Mouse (Mus musculus) heart, embryonic 12.5 days (tissue): ENCODE data around the gene Pde4dip. TPM values are rescaled to one million over a fixed set of nuclear protein-coding genes. Genes with fewer than 3 reads are reported as not detected.

Experiments used
- ATAC-seq: fragments of 200-750 bp; cut with Nextera tagmentation; 2 replicates; pipeline ENCODE4 v1.8.0; 2017; ENCODE audit warnings: moderate TSS enrichment, moderate library complexity; ENCODE audit not compliant: insufficient number of reproducible peaks, low FRiP score
- H3K27ac ChIP-seq: fragments of 300-500 bp; sonication (generic); 2 replicates; pipeline ENCODE4 v1.5.1; 2016; ENCODE audit warnings: mild to moderate bottlenecking, moderate library complexity; ENCODE audit not compliant: poor library complexity, severe bottlenecking
- H3K27me3 ChIP-seq: fragments of 300-500 bp; sonication (generic); replicated peaks from 2 replicates; pipeline ENCODE4 v1.6.1; 2016; ENCODE audit warnings: mild to moderate bottlenecking, moderate library complexity
- H3K36me3 ChIP-seq: fragments of 300-500 bp; sonication (generic); 2 replicates; pipeline ENCODE4 v1.6.1; 2016; ENCODE audit warnings: mild to moderate bottlenecking, moderate library complexity
- H3K4me1 ChIP-seq: fragments of 300-500 bp; sonication (generic); replicated peaks from 2 replicates; pipeline ENCODE4 v1.6.1; 2016; ENCODE audit warnings: mild to moderate bottlenecking
- H3K4me2 ChIP-seq: fragments of 300-500 bp; sonication (generic); 2 replicates; pipeline ENCODE4 v1.6.1; 2016; ENCODE audit warnings: mild to moderate bottlenecking, moderate library complexity
- H3K4me3 ChIP-seq: fragments of 300-500 bp; sonication (generic); 2 replicates; pipeline ENCODE4 v1.5.1; 2016; ENCODE audit warnings: mild to moderate bottlenecking
- H3K9ac ChIP-seq: fragments of 300-500 bp; sonication (generic); 2 replicates; pipeline ENCODE4 v1.6.1; 2016; ENCODE audit warnings: mild to moderate bottlenecking, moderate library complexity
- H3K9me3 ChIP-seq: fragments of 300-500 bp; sonication (generic); replicated peaks from 2 replicates; pipeline ENCODE4 v1.6.1; 2016; ENCODE audit warnings: mild to moderate bottlenecking, moderate library complexity
- WGBS: fragments of 180-500 bp; shearing (Covaris S2); methylation state at CpG from one replicate; pipeline ENCODE4 v1.1.7; 2016; 5-methylcytosine and 5-hydroxymethylcytosine counted together
- polyA plus RNA-seq: library from polyadenylated mRNA; unstranded; fragments of >200 nt; fragmentation: Nextera tagmentation; extraction: Ambion mirVana; gene quantifications from 2 replicates; pipeline ENCODE4 v1.2.1, GENCODE M21; 2016

The Pde4dip gene
- polyA plus RNA-seq, 1 experiment from 2014 or later: 101 TPM

DNA sequence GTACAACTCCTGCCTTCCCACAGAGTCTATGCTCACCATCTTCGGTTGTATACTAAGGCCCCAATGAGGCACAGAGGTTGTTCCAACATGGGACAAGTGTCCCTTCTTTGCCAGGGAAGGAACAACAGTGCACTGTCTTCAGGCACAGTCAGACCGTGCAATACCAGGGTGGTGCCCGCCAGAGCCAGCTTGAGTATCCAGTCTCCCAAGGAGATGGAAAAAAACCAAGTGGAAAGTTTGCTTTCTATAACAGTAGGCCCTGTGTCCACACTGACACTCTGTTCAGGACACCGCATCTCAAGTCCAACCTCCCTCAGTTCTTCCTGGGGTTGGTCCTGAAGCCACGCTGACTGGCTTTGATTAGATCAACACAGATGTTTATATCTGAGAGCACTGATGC lies 87.8 kb downstream of the Pde4dip start:
- 78% methylated on average over 5 of the region's 5 CpGs for WGBS
- H3K4me3 ChIP-seq: no peak overlapping the region
- ATAC-seq: no peak
- H3K9ac ChIP-seq: no peak overlapping the region
- H3K4me1 ChIP-seq: peaks cover 70% of the 10 kb centered on the region
- no peak overlapping the region for H3K4me2 ChIP-seq
- no peaks in the 10 kb centered on the region for H3K36me3 ChIP-seq
- no peaks in the 10 kb centered on the region for H3K9me3 ChIP-seq
- H3K27ac ChIP-seq: peak overlapping the region; percentile 71
- no peaks in the 10 kb centered on the region for H3K27me3 ChIP-seq

DNA sequence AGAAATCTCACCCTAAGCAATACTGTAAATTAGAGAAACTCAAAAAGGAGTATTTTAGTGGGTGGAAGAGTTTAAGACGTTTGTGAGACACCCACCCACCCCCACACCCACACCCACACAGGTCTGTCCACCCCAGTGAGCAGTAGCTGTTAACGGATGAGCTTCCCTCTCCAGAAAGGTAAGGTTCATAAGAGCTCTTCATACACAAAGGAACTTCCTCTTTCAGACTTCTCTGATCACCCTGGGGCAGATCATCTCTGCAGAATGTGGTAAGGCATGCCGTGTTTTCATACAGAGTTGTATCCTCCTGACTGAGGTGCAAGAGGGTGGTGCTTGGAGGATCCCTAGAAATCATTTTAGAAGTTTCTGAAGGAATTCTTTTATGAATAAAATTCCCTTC lies 88.5 kb downstream of the Pde4dip start:
- Histone ChIP-seq H3K4me3 (no peak overlapping the region), H3K36me3 (no peaks in the 10 kb centered on the region), H3K4me1 (peaks cover 64% of the 10 kb centered on the region), H3K4me2 (no peak overlapping the region), H3K27me3 (no peaks in the 10 kb centered on the region), H3K9ac (0 out of 2 replicates have a peak overlapping the region, but pooled peaks have one; percentile 2), H3K27ac (peak overlapping the region; percentile 41; the same call in 1 of the 2 replicates), H3K9me3 (no peaks in the 10 kb centered on the region)
- no peak for ATAC-seq
- 54% methylated on average over 3 of the region's 3 CpGs for WGBS

DNA sequence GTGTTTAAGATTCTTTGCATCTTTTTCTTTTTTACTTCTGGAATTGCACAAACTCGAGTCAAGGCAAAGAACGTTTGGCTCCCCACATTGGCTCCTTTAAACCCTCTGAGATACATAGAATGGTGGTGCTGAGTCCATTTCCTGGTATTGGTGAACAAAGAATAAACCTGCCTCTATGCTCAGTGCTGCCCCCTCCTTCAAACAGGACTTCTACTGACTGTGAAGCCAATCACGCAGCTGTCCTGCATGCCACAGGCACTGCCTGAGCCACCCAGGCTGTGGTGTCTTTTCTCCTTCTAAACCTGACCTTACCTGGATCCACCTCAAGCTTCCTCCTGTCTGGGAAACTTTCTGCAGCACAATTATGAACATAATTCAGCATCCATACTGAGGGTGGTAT lies 89.2 kb downstream of the Pde4dip start:
- 58% methylated on average over 3 of the region's 3 CpGs for WGBS
- H3K9ac ChIP-seq: no peak overlapping the region
- no peak overlapping the region for H3K4me3 ChIP-seq
- H3K36me3 ChIP-seq: no peaks in the 10 kb centered on the region
- no peak overlapping the region for H3K27ac ChIP-seq
- no peaks in the 10 kb centered on the region for H3K27me3 ChIP-seq
- H3K4me1 ChIP-seq: peaks cover 67% of the 10 kb centered on the region
- H3K4me2 ChIP-seq: no peak overlapping the region
- no peaks in the 10 kb centered on the region for H3K9me3 ChIP-seq
- ATAC-seq: no peak

DNA sequence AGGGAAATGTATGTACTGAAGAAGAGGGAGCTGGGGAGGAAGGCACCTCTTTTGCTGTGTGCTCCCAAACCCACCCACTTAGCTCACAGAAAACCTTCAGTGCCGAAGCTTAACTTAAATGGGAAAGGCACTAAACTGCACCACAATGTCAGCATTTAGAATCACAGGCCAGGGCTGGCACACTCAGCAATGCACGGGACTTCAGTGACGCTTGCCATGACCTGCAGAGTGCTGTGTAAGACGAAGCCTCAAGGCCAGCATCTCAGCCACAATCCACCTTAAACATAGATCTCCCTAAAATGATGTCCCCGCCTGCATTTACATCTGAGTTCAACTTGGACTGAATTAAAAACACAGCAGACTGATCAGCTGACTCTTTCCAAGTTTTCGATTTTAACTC lies 91.1 kb downstream of the Pde4dip start:
- peaks cover 60% of the 10 kb centered on the region for H3K4me1 ChIP-seq
- no peak overlapping the region for H3K9ac ChIP-seq
- H3K27ac ChIP-seq: peak overlapping the region; percentile 1; the same call in 1 of the 2 replicates
- H3K4me2 ChIP-seq: no peak overlapping the region
- H3K4me3 ChIP-seq: no peak overlapping the region
- H3K36me3 ChIP-seq: peaks cover 11% of the 10 kb centered on the region
- H3K9me3 ChIP-seq: no peaks in the 10 kb centered on the region
- no peak for ATAC-seq
- H3K27me3 ChIP-seq: no peaks in the 10 kb centered on the region
- 51% methylated on average over 6 of the region's 6 CpGs for WGBS

DNA sequence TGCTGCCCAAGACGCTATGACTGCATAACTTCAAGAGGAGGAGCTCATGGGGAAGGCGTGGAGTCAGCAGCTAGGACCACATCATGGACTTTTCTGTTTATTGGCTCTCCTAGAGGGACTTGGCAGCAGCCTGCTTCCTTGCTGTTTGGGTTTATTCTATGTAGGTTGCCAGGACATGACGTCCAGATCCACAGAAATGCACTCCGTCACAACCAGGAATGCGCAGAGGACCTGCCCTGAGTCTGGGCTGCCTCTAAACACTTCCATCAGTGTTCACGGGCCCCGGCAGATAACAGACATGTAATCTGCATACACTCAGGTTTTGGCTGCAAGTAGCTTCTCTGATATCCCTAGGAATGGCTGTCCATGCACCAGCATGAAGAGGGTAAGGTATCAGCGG lies 94.5 kb downstream of the Pde4dip start:
- Histone ChIP-seq H3K36me3 (peaks cover 37% of the 10 kb centered on the region), H3K9me3 (no peaks in the 10 kb centered on the region; the same call in 1 of the 2 replicates), H3K27ac (peak overlapping the region; percentile 37), H3K9ac (no peak overlapping the region), H3K4me2 (no peak overlapping the region), H3K4me3 (no peak overlapping the region), H3K27me3 (no peaks in the 10 kb centered on the region), H3K4me1 (peaks cover 38% of the 10 kb centered on the region)
- whole genome bisulfite sequencing: 51% methylated on average over 8 of the region's 8 CpGs
- ATAC-seq: 0 out of 2 replicates have a peak, but pooled peaks have one; percentile 11

DNA sequence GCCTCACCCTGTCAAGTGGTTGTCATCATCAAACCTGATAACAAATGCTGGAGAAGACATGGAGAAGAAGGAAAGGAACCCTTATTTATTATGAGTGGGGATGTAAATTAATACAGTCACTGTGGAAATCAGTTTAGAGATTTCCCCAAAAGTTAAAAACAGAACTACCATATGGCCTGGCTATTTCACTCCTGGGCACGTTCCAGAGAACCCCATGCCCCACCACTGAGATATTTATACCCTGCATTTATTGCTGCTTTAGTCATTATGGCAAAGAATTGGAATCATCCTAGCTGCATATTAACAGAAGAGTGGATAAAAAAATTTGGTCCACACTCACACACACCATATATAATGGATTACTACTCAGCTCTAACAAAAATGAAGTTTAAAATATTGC lies 98.4 kb downstream of the Pde4dip start:
- peaks cover 41% of the 10 kb centered on the region for H3K36me3 ChIP-seq
- no peaks in the 10 kb centered on the region; the same call in 1 of the 2 replicates for H3K9me3 ChIP-seq
- ATAC-seq: no peak

DNA sequence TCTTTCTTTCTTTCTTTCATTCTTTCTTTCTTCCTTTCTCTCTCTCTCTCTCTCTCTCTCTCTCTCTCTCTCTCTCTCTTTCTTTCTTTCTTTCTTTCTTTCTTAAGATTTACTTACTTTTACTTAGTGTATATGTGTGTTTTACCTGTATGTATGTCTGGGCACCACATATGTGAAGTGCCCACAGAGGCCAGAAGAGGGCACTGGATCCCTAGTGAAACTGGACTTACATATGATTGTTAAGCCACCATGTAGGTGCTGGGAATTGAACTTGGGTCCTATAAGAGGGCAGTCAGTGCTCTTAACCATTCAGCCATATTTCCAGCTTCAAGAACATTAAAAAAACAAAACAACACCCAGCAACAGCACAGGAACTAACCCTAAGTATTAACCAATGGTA lies 99.2 kb downstream of the Pde4dip start:
- H3K36me3 ChIP-seq: peaks cover 41% of the 10 kb centered on the region
- peaks cover 11% of the 10 kb centered on the region for H3K4me1 ChIP-seq
- no peaks in the 10 kb centered on the region for H3K27me3 ChIP-seq
- no peak overlapping the region for H3K9ac ChIP-seq
- no peak overlapping the region for H3K4me2 ChIP-seq
- no peak for ATAC-seq
- H3K9me3 ChIP-seq: no peaks in the 10 kb centered on the region; the same call in 1 of the 2 replicates
- no peak overlapping the region for H3K4me3 ChIP-seq
- H3K27ac ChIP-seq: no peak overlapping the region

More for the DNA sequence above, 98.4 kb downstream of the Pde4dip start:
- Histone ChIP-seq H3K27ac (no peak overlapping the region), H3K4me1 (peaks cover 16% of the 10 kb centered on the region), H3K4me3 (no peak overlapping the region), H3K4me2 (no peak overlapping the region), H3K9ac (no peak overlapping the region), H3K27me3 (no peaks in the 10 kb centered on the region)
- WGBS: 76% methylated on average over 1 of the region's 1 CpGs

DNA sequence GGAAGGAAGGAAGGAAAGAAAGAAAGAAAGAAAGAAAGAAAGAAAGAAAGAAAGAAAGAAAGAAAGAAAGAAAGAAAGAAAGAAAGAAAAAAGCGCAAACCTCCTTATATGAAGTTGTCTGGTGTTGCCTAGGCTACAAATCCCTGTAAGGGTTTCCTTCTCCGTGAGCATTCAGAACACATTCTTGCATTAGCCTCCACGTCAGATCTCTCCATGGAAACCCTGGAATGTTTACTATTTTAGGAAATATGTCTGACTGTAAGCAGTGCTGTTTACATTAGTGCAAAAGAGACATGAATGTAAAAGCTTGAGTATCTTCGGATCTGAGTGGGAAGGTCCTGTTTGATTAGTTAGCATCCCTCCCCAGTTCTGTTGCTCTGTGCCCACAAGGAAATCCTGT lies 112.3 kb downstream of the Pde4dip start:
- no peak overlapping the region for H3K4me2 ChIP-seq
- no peak overlapping the region for H3K27ac ChIP-seq
- no peak overlapping the region for H3K4me3 ChIP-seq
- no peak for ATAC-seq
- no peak overlapping the region for H3K9ac ChIP-seq
- peaks cover 2% of the 10 kb centered on the region; the same call in 1 of the 2 replicates for H3K36me3 ChIP-seq
- H3K27me3 ChIP-seq: no peaks in the 10 kb centered on the region
- no peaks in the 10 kb centered on the region for H3K9me3 ChIP-seq
- peaks cover 3% of the 10 kb centered on the region; the same call in 1 of the 2 replicates for H3K4me1 ChIP-seq
- WGBS: 36% methylated on average over 4 of the region's 4 CpGs

DNA sequence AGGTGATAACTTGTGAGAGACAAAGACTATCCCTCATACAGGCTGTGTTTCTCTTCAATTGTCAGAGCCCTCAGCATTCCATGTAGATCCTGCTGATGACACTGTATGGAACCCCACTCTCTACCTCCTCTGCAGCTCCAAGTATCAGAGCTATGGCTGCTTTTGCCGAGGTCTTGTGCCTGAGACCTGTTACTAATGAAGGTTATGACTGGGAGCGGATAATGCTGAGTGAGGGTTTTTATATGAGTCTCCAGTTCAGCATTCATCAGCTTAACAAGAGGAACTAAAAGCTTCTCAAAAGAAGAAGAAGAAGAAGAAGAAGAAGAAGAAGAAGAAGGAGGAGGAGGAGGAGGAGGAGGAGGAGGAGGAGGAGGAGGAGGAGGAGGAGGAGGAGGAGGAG lies 112.8 kb downstream of the Pde4dip start:
- 60% methylated on average over 2 of the region's 2 CpGs for WGBS
- no peaks in the 10 kb centered on the region for H3K9me3 ChIP-seq
- peaks cover 2% of the 10 kb centered on the region; the same call in 1 of the 2 replicates for H3K36me3 ChIP-seq
- no peaks in the 10 kb centered on the region for H3K27me3 ChIP-seq
- H3K4me1 ChIP-seq: peaks cover 3% of the 10 kb centered on the region; the same call in 1 of the 2 replicates
- H3K27ac ChIP-seq: no peak overlapping the region
- H3K4me2 ChIP-seq: no peak overlapping the region
- H3K4me3 ChIP-seq: no peak overlapping the region
- ATAC-seq: no peak
- no peak overlapping the region for H3K9ac ChIP-seq

DNA sequence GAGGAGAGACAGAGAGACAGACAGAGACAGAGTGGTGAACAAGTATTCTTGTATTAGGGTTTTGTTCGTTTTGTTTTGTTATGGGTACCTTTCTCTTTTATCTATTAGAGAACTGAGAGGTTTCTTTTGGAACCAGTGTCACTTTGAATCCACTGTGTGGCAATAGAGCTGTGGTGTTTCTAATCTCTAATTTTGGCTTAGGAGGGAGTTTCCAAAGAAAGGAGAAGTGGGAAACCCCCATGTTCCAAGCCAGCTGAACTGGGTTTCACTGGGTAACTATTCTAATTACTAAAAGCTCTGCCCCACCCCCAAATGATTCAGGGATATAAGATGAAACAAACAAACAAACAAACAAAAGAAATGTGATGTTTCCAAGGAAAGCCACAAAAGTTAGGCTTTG lies 113.6 kb downstream of the Pde4dip start:
- 71% methylated on average over 1 of the region's 1 CpGs for WGBS
- ATAC-seq: no peak
- Histone ChIP-seq H3K36me3 (peaks cover 2% of the 10 kb centered on the region; the same call in 1 of the 2 replicates), H3K27me3 (no peaks in the 10 kb centered on the region), H3K9me3 (no peaks in the 10 kb centered on the region), H3K9ac (no peak overlapping the region), H3K4me2 (no peak overlapping the region), H3K27ac (no peak overlapping the region), H3K4me1 (peaks cover 3% of the 10 kb centered on the region; the same call in 1 of the 2 replicates), H3K4me3 (no peak overlapping the region)

DNA sequence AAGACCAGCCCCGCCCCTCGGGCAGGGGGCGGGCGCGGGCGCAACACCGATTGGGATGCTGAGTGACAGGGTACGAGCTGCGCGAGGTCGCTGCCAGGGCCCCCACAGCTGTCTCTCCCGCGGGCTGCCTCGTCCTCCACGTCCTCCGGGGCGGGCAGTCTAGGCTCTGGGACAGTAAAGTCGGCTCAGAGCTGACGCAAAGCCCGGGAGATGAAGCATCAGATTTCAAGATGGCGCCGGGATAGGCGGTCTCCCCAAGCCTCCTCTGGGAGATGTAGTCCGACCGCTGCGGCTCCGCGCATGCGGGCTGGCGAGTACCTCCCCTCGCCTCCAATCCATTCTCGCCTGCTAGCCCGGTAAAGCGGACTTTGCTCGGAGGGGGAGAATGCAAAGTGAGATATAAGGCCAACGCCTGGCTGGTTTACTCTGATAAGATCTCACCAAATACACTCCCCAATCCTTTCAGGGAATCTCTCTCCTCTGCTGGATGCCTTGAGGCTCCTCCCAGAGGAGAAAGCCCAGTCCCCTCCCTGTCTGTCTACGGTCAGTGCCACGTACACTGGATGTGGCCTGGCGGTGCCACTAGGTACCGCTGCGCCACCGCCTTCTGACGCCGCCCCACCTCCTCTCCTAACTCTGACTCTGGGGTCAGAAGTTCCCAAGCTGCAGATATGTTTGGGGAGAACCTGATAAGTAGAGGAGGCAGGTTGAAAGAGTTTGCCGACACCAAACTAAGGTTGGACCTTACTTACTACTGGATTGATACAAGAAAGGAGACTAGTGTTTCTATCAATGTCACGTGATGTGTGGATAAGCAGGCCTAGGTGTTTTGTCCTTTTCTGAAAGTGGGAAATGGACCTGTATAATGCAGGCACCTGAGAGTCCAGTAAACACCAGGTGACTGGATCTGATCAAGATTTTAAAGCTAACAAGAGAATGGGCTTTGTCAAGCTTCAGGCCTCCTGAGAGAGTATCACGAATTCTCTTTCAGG lies 120.4 kb downstream of the Pde4dip start:
- 3% methylated on average over 47 of the region's 47 CpGs for WGBS
- peak; percentile 96 for ATAC-seq

More for the DNA sequence above, 120.4 kb downstream of the Pde4dip start:
- H3K36me3 ChIP-seq: peaks cover 9% of the 10 kb centered on the region
- peak overlapping the region; percentile 71 for H3K4me2 ChIP-seq
- no peaks in the 10 kb centered on the region for H3K9me3 ChIP-seq
- no peaks in the 10 kb centered on the region for H3K27me3 ChIP-seq
- H3K4me3 ChIP-seq: peak overlapping the region; percentile 70
- peaks cover 22% of the 10 kb centered on the region for H3K4me1 ChIP-seq
- peak overlapping the region; percentile 75 for H3K9ac ChIP-seq
- H3K27ac ChIP-seq: peak overlapping the region; percentile 82
